Mouse (Mus musculus) kidney, embryonic 16.5 days (tissue): ENCODE measurements around the gene Zdhhc8. TPM values are rescaled to one million over a fixed set of nuclear protein-coding genes. Genes with fewer than 3 reads are reported as not detected.

ENCODE experiments used
- ATAC-seq: fragments of 200-750 bp; cut with Nextera tagmentation; 2 replicates; pipeline ENCODE4 v1.8.0; 2017; ENCODE audit warnings: moderate TSS enrichment; ENCODE audit not compliant: low FRiP score, low TSS enrichment
- H3K27ac ChIP-seq: fragments of 300-500 bp; sonication (generic); 2 replicates; pipeline ENCODE4 v1.5.1; 2014; ENCODE audit warnings: low read length
- H3K27me3 ChIP-seq: fragments of 300-500 bp; sonication (generic); 2 replicates; pipeline ENCODE4 v1.6.1; 2014; ENCODE audit warnings: low read length, control low read depth, mixed read lengths; ENCODE audit not compliant: insufficient read depth
- H3K36me3 ChIP-seq: fragments of 300-500 bp; sonication (generic); 2 replicates; pipeline ENCODE4 v1.6.1; 2014; ENCODE audit warnings: low read length, control low read depth, mixed read lengths; ENCODE audit not compliant: insufficient read depth
- H3K4me1 ChIP-seq: fragments of 300-500 bp; sonication (generic); 2 replicates; pipeline ENCODE4 v1.6.1; 2014; ENCODE audit warnings: low read length, control low read depth, mixed read lengths; ENCODE audit not compliant: insufficient read depth
- H3K4me2 ChIP-seq: fragments of 300-500 bp; sonication (generic); replicated peaks from 2 replicates; pipeline ENCODE4 v1.6.1; 2014; ENCODE audit warnings: low read depth, low read length
- H3K4me3 ChIP-seq: fragments of 300-500 bp; sonication (generic); 2 replicates; pipeline ENCODE4 v1.5.1; 2014; ENCODE audit warnings: mild to moderate bottlenecking, low read length
- H3K9ac ChIP-seq: fragments of 300-500 bp; sonication (generic); replicated peaks from 2 replicates; pipeline ENCODE4 v1.6.1; 2014; ENCODE audit warnings: low read length
- H3K9me3 ChIP-seq: fragments of 300-500 bp; sonication (generic); 2 replicates; pipeline ENCODE4 v1.6.1; 2016; ENCODE audit warnings: low read length, control low read depth
- WGBS: fragments of 180-500 bp; shearing (Covaris S2); extraction: QIAGEN DNeasy Blood & Tissue Kit; methylation state at CpG from one replicate; pipeline ENCODE4 v1.1.7; 2014; 5-methylcytosine and 5-hydroxymethylcytosine counted together
- polyA plus RNA-seq: library from polyadenylated mRNA; unstranded; fragments of >200 nt; fragmentation: Nextera tagmentation; extraction: Ambion mirVana; gene quantifications from 2 replicates; pipeline ENCODE4 v1.2.1, GENCODE M21; 2015

Gene Zdhhc8
- polyA plus RNA-seq, result 8.9 and 11.6 TPM in 2 replicates

DNA sequence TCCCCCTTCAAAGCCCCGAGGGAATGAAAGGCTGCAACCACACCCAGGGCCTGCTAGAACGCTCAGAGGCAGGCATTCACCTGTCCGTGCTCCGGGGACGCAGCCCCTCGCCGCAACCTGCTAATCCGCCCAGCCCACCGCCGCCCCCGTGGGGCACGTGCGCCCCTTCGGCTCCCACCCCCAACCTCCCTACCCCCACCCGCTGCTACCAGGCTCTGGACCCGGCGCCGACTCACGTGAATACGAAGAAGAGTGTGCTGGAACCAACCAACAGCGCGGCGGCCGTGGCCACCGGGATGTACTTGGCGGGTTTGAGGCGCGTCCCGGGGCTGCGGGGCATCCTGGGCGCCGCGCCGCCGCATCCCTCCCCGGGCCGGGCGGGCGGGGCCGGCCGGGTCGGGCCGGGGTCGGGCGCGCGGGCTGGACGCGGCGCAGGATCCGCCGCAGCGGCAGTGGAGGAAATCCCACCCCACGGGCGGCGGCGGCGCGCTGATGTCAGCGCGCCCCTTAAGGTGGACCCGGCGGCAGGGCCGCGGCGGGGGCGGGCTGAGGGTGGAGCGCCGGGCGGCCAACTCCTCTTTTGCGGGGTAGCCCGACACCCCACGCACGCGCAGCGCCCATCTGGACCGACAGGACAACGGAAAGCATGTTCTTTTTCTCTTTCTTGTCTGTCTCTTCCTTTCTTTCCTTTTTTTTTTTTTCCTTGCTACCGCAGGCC is at the start of gene Zdhhc8:
TSS of gene Zdhhc8 (minus strand) at position 466 of the 718 bp plus-strand sequence.
- WGBS, result under 1% methylated on average over 51 of the region's 79 CpGs
- no peaks in the 10 kb centered on the region for H3K9me3 ChIP-seq
- peak within 1 kb of the TSS; percentile 85 for H3K4me3 ChIP-seq
- peaks cover 16% of the 10 kb centered on the region for H3K36me3 ChIP-seq
- peaks cover 27% of the 10 kb centered on the region for H3K4me1 ChIP-seq
- H3K27ac ChIP-seq, result peak within 1 kb of the TSS; percentile 90
- ATAC-seq, result peak; percentile 79
- H3K4me2 ChIP-seq, result peak within 1 kb of the TSS; percentile 82
- peak within 1 kb of the TSS; percentile 91 for H3K9ac ChIP-seq
- H3K27me3 ChIP-seq, result no peaks in the 10 kb centered on the region

DNA sequence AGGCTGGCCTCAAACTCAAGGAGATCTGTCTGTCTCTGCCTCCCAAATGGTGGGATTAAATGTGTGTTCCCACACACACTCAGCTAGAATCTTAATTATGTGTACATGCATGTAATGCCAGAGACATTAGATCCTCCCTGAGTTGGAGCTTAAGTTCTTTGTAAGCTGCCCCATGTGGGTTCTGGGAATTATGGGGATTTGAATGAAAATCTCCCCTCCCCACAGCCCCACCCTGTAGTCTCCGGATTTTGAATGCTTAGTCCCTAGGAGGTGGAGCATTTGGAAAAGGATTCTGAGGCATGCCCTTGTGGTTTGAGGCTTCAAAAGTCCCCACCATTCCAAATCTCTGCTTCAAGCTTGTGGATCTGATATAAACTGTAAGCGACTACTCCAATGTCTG is 40.2 kb upstream of the Zdhhc8 start:
- Histone ChIP-seq H3K36me3 (peaks cover 80% of the 10 kb centered on the region), H3K9me3 (no peaks in the 10 kb centered on the region), H3K9ac (no peak overlapping the region), H3K4me1 (no peaks in the 10 kb centered on the region), H3K4me2 (no peak overlapping the region), H3K27me3 (no peaks in the 10 kb centered on the region), H3K4me3 (no peak overlapping the region), H3K27ac (no peak overlapping the region)
- WGBS, result 85% methylated on average over 2 of the region's 2 CpGs
- no peak for ATAC-seq

DNA sequence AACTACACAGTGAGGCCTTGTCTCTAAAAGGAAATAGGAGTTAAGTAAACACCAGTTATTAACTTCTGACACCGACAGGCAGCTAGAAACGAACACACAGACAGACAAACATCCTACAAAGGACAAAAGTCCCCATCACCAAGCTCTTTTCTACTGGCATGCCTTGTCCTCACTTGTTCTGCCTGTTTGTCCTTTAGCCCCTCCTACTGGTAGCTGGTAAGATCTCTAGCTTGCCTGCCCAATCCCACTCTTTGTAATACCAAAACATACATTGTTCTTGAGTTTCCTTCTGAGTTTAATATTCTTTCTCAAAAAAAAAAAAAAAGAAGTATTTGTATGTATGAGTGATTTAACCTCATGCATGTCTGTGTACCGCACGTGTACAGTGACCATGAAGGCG is 33.2 kb upstream of the Zdhhc8 start:
- Histone ChIP-seq H3K36me3 (peaks cover 69% of the 10 kb centered on the region), H3K4me1 (no peaks in the 10 kb centered on the region), H3K9ac (no peak overlapping the region), H3K4me2 (no peak overlapping the region), H3K9me3 (no peaks in the 10 kb centered on the region), H3K4me3 (no peak overlapping the region), H3K27me3 (no peaks in the 10 kb centered on the region), H3K27ac (no peak overlapping the region)
- no peak for ATAC-seq
- 87% methylated on average over 5 of the region's 5 CpGs for WGBS

DNA sequence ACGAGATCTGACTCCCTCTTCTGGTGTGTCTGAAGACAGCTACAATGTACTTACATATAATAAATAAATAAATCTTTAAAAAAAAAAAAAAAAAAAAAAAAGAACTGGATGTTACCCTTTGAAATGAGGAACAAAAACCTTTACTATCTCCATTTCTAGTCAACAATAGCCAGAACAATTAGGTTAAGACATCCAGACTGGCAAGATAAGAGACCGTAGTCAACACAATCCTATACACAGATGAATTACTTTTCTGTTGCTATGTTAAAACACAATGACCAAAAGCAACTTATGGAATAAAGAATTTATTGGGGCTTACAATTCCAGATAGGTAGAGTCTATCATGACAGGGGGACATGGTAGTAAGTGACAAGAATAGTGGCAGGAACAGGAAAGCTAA is 30.1 kb upstream of the Zdhhc8 start:
- Histone ChIP-seq H3K4me2 (no peak overlapping the region), H3K27ac (no peak overlapping the region), H3K9ac (no peak overlapping the region), H3K36me3 (peaks cover 56% of the 10 kb centered on the region), H3K27me3 (no peaks in the 10 kb centered on the region), H3K4me3 (no peak overlapping the region), H3K9me3 (no peaks in the 10 kb centered on the region), H3K4me1 (no peaks in the 10 kb centered on the region)
- WGBS, result 77% methylated on average over 2 of the region's 2 CpGs
- ATAC-seq, result no peak

DNA sequence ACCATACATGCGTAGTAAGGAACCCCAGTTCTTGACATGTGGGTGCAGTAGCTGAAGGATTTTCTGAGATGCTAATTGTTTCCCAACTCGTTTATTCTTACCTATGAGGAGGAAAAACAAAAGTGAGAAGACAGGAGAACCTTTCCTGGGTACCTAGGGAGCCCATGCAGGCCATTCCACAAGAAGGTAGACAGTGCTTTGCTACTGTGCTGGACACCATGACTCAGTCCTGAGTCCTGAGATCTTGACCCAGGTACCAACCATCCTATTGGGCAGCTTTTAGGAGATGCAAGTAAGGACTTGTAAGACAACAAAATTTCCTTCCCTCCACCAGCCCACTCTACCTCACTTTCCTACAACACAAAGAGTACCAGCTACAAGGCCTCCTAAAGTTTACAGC is 23.3 kb upstream of the Zdhhc8 start, which contains the start of gene Gm49776:
TSS of gene Gm49776 (minus strand) at position 101 of the 400 bp plus-strand sequence.
- no peak within 1 kb of the TSS for H3K27ac ChIP-seq
- 90% methylated on average over 2 of the region's 2 CpGs for WGBS
- H3K9me3 ChIP-seq, result no peaks in the 10 kb centered on the region
- H3K27me3 ChIP-seq, result no peaks in the 10 kb centered on the region
- ATAC-seq, result no peak
- peaks cover 70% of the 10 kb centered on the region for H3K36me3 ChIP-seq
- no peaks in the 10 kb centered on the region for H3K4me1 ChIP-seq
- H3K4me2 ChIP-seq, result no peak within 1 kb of the TSS
- H3K9ac ChIP-seq, result no peak within 1 kb of the TSS
- H3K4me3 ChIP-seq, result no peak within 1 kb of the TSS

DNA sequence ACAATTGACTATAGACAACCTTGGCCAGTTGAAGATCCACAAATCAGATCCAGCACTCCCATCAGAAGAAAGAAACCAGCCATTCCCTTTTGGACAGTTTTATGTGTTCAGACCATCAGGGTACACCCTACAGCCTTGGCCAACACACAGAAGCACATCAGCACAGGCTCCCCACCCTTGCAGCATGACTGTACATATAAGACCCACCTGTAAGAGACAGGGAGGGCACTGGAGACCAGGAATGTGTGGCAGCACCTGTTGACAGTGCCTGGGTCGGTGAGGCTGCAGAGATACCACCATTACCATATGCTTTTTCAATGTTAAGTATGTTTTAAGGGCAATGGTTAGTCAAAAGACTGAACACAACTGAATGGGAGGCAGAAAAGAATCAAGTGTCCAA is 18.9 kb upstream of the Zdhhc8 start:
- no peak overlapping the region for H3K9ac ChIP-seq
- no peak overlapping the region for H3K27ac ChIP-seq
- H3K36me3 ChIP-seq, result peaks cover 70% of the 10 kb centered on the region
- no peak overlapping the region for H3K4me2 ChIP-seq
- WGBS, result 93% methylated on average over 1 of the region's 1 CpGs
- H3K4me3 ChIP-seq, result no peak overlapping the region
- ATAC-seq, result no peak
- no peaks in the 10 kb centered on the region for H3K9me3 ChIP-seq
- H3K27me3 ChIP-seq, result no peaks in the 10 kb centered on the region
- peaks cover 18% of the 10 kb centered on the region for H3K4me1 ChIP-seq

DNA sequence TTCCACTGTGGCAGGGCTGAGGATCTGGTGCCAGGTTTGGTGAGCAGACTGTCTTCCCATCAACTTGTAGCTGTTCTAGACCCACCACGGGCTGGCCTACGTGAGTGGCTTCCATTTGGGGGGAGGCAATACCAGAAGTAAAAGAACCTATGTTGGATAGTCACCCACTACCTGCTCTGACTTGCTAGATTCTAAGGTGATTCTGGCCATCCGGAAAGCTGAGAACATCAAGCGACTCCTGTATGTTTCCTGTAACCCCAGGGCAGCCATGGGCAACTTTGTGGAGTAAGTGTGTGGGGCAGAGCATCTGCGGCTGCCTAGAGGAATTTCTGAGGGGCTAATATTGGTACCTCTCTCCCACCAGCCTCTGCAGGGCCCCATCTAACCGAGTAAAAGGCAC is 17.8 kb upstream of the Zdhhc8 start:
- Histone ChIP-seq H3K27ac (no peak overlapping the region), H3K4me3 (no peak overlapping the region), H3K36me3 (peaks cover 61% of the 10 kb centered on the region), H3K27me3 (no peaks in the 10 kb centered on the region), H3K4me2 (no peak overlapping the region), H3K9ac (no peak overlapping the region), H3K4me1 (peaks cover 18% of the 10 kb centered on the region), H3K9me3 (no peaks in the 10 kb centered on the region)
- 79% methylated on average over 6 of the region's 6 CpGs for WGBS
- no peak for ATAC-seq

DNA sequence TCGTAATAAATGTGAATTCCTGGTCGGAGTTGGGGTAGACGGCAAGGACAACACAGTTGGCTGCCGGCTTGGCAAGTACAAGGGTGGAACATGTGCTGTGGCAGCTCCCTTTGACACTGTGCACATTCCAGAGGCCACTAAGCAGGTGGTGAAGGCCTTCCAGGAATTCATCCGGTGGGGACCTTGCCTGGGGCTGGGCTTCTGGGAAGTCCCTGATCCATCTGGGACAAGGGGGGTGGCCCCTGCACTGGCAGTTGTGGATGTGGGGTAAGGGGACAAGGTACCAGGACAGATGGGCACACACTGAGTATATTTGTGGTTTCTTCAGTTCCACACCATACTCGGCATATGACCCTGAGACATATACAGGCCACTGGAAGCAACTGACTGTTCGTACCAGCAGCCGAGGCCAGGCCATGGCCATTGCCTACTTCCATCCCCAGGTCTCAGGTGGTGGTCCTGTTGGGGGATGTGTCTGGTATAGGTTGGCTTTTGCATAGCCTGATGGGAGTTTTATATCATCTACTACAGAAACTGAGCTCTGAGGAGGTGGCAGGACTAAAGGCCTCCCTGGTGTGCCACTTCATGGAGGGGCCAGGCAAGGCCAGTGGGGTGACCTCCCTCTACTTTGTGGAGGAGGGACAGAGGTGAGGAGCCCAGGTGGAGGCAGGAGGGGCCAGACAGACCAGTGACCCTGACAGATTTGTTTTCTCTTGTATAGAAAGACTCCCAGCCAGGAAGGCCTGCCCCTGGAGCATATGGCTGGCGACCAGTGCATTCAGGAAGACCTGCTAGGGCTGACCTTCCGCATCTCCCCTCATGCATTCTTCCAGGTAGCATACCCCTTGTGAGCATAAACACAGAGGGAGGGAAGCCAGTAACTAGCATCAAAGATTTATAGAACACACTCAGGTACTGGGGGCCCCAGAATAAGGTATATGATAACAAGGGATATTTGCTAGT is 16.2 kb upstream of the Zdhhc8 start:
- no peak for ATAC-seq
- H3K9ac ChIP-seq, result peak overlapping the region; percentile 87
- peaks cover 47% of the 10 kb centered on the region for H3K36me3 ChIP-seq
- no peaks in the 10 kb centered on the region for H3K9me3 ChIP-seq
- H3K4me1 ChIP-seq, result peaks cover 32% of the 10 kb centered on the region
- H3K27me3 ChIP-seq, result no peaks in the 10 kb centered on the region
- WGBS, result 59% methylated on average over 10 of the region's 10 CpGs
- H3K27ac ChIP-seq, result no peak overlapping the region
- peak overlapping the region; percentile 70 for H3K4me2 ChIP-seq
- peak overlapping the region; percentile 81; the same call in 1 of the 2 replicates for H3K4me3 ChIP-seq

DNA sequence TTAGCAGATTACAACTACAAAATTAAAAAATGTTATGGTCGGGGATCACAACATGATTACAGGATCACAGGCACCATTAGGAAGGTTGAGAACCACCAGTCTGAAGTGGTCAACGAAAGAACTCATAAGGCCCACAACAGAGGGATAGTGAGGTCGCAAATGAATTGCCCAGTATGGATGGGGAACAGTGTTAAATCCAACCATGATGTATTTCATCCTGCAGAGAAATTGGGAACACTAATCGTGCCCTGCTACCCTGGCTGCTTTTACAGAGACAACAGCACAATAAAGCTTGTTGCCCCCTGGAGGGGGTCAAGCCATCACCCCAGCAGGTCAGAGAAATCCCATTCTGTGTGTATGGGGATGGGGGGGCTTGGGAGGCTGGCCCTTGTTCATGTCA is 15.3 kb upstream of the Zdhhc8 start:
- Histone ChIP-seq H3K4me1 (peaks cover 33% of the 10 kb centered on the region), H3K4me2 (peak overlapping the region; percentile 70), H3K36me3 (peaks cover 49% of the 10 kb centered on the region), H3K4me3 (peak overlapping the region; percentile 81), H3K9ac (peak overlapping the region; percentile 87), H3K27ac (no peak overlapping the region), H3K9me3 (no peaks in the 10 kb centered on the region), H3K27me3 (no peaks in the 10 kb centered on the region)
- ATAC-seq, result no peak
- 68% methylated on average over 4 of the region's 4 CpGs for WGBS
